Mouse (Mus musculus) G1E (cell line): ENCODE measurements around the gene Rcan2. TPM values are rescaled to one million over a fixed set of nuclear protein-coding genes. Genes with fewer than 3 reads are reported as not detected.

Experiments used
- ATAC-seq: 2 replicates; pipeline ENCODE4 v1.8.0; 2016; ENCODE audit warnings: mild to moderate bottlenecking; ENCODE audit not compliant: insufficient number of reproducible peaks, poor library complexity, low FRiP score, severe bottlenecking; ENCODE audit errors: extremely low read depth
- DNase-seq: peaks from one replicate; pipeline ENCODE4 v3.0.0; 2012; ENCODE audit warnings: low spot score
- H3K27me3 ChIP-seq: 2 replicates; pipeline ENCODE4 v1.6.1; 2012; ENCODE audit warnings: mild to moderate bottlenecking, low read length, inconsistent platforms; ENCODE audit not compliant: insufficient read depth
- H3K36me3 ChIP-seq: replicated peaks from 2 replicates; pipeline ENCODE3; 2012; ENCODE audit warnings: mild to moderate bottlenecking, inconsistent platforms
- H3K4me1 ChIP-seq: 2 replicates; pipeline ENCODE4 v1.6.1; 2012; ENCODE audit warnings: low read depth, low read length, inconsistent platforms, mixed read lengths; ENCODE audit not compliant: insufficient read depth
- H3K4me3 ChIP-seq: 2 replicates; pipeline ENCODE4 v1.5.1; 2012; ENCODE audit warnings: low read depth, mild to moderate bottlenecking, inconsistent platforms, low read length, moderate library complexity, mixed read lengths
- H3K9me3 ChIP-seq: replicated peaks from 2 replicates; pipeline ENCODE4 v1.6.1; 2012; ENCODE audit warnings: inconsistent platforms
- CTCF ChIP-seq: IDR thresholded peaks from 2 replicates; pipeline ENCODE4 v1.5.1; 2012; ENCODE audit warnings: low read depth, low read length, inconsistent platforms, mixed read lengths
- GATA1 ChIP-seq: IDR thresholded peaks from 2 replicates; pipeline ENCODE4 v1.6.1; 2012; ENCODE audit warnings: borderline replicate concordance, low read length, inconsistent platforms, mixed read lengths
- GATA2 ChIP-seq: IDR thresholded peaks from 2 replicates; pipeline ENCODE4 v1.6.1; 2012; ENCODE audit warnings: low read depth, low read length, inconsistent platforms, borderline replicate concordance
- POLR2AphosphoS5 ChIP-seq: IDR thresholded peaks from 2 replicates; pipeline ENCODE4 v1.6.1; 2012; ENCODE audit warnings: low read depth, low read length, inconsistent platforms; ENCODE audit not compliant: insufficient replicate concordance
- TAL1 ChIP-seq: conservative IDR thresholded peaks from 2 replicates; pipeline ENCODE4 v1.6.1; 2012; ENCODE audit warnings: low read depth, low read length, inconsistent platforms, mixed read lengths
- polyA plus RNA-seq: library from polyadenylated mRNA; stranded (reverse); fragments of >175 nt; gene quantifications from 2 replicates; pipeline ENCODE4 v1.2.3, GENCODE M21; 2012
- total RNA-seq, 2 experiments: library from RNA; stranded (forward) in 1 of 2; stranded (reverse) in 1 of 2; fragments of 200-1000 nt in 1 of 2; fragments of >200 nt in 1 of 2; fragmentation: Nextera tagmentation in 1 of 2; gene quantifications; 2 replicates each; pipeline ENCODE4 v1.2.3; 2014 to 2017

Rcan2 gene
- total and polyA plus RNA-seq, 3 experiments: 0.11 TPM; not detected in 2

- Histone ChIP-seq H3K4me1 (no peaks in the 10 kb centered on the region), H3K9me3 (peaks cover 53% of the 10 kb centered on the region), H3K36me3 (no peaks in the 10 kb centered on the region), H3K4me3 (no peak overlapping the region), H3K27me3 (no peaks in the 10 kb centered on the region)
- DNase-seq: no peak
- ATAC-seq: no peak
- TF ChIP-seq POLR2AphosphoS5: no peak
- no peak for TF ChIP-seq CTCF
- no peak for TF ChIP-seq TAL1
- no peak for TF ChIP-seq GATA2
- no peak for TF ChIP-seq GATA1
Observed at GRCm38 (mm10) chr17:43901474-43901873, 100.3 kb downstream of the Rcan2 start.

DNA sequence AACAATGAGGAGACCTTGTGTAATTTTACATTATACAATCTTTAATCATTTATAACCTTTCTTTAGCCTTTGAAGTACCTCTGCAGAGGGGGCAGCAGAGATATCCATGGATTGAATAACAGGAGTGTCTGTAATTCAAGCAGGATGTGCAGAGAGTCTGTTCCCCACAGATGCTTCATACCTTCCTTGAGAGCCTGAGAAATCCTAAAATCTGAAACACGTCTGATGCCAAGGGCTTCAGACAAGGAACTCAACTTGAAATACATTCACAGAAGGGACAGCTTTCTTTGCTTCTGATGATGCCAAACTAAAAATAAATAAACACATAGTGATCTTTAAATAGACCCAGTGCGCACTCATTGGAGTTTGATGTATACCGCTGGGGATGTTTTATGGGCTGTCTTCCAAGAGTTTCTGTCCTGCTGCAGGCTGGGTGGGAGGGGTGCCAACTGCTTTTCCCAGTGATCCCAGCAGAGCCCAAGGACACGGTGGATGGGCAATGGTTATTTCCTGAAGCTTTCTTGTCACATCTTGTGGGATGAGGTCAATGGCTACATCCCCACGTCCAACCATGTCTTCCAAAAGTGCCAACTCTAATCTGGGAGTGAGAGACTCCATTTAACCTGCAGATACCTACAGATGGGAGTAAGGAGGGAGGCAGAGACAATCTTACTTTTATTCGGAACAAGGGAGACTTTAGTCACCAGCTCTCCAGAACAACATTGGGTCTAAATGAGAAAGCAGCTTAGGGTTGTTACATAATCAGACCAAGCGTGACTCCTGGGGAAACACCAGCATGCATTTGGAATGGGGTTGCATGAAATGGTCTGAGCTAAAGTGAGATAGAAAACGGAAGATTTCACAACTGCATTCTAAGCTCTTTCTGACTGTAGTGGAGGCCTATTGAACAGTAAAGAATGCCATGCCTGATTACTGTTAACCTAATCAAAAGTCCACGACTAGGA, 102.9 kb downstream of the Rcan2 start:
- DNase-seq: no peak
- Histone ChIP-seq H3K36me3 (no peaks in the 10 kb centered on the region), H3K4me1 (no peaks in the 10 kb centered on the region), H3K27me3 (no peaks in the 10 kb centered on the region), H3K4me3 (no peak overlapping the region), H3K9me3 (peaks cover 52% of the 10 kb centered on the region)
- no peak for TF ChIP-seq POLR2AphosphoS5
- no peak for TF ChIP-seq GATA2
- TF ChIP-seq TAL1: no peak
- no peak for TF ChIP-seq CTCF
- no peak for TF ChIP-seq GATA1
- ATAC-seq: no peak

GRCm38 (mm10) chr17:43904896-43905295, 103.7 kb downstream of the Rcan2 start:
- peaks cover 53% of the 10 kb centered on the region for H3K9me3 ChIP-seq
- TF ChIP-seq GATA1 (no peak), POLR2AphosphoS5 (no peak), GATA2 (no peak), CTCF (no peak), TAL1 (no peak)
- no peak for ATAC-seq
- H3K4me3 ChIP-seq: no peak overlapping the region
- H3K27me3 ChIP-seq: no peaks in the 10 kb centered on the region
- no peak for DNase-seq
- no peaks in the 10 kb centered on the region for H3K4me1 ChIP-seq
- H3K36me3 ChIP-seq: no peaks in the 10 kb centered on the region

DNA sequence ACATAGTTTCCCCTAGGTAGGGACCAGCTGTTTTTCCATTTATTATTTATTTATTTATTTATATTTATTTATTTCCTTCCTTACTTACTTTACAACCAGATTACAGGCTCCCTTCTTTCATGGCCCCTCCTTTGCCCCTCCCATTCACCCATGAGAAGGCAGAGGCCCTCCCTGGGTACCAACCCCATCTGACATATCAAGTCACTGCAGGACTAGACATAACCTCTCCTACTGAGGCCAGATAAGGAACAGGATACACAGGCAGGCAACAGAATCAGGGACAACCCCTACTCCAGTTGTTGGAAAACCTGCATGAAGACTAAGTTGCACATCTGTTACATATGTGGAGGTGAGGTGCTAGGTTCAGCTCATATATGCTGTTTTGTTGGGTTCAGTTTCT, 105.6 kb downstream of the Rcan2 start:
- TF ChIP-seq CTCF (no peak), GATA1 (no peak)
- ATAC-seq: no peak

GRCm38 (mm10) chr17:43916128-43916527, 115.0 kb downstream of the Rcan2 start:
- Histone ChIP-seq H3K4me3 (no peak overlapping the region), H3K4me1 (no peaks in the 10 kb centered on the region), H3K27me3 (no peaks in the 10 kb centered on the region), H3K36me3 (no peaks in the 10 kb centered on the region), H3K9me3 (peaks cover 23% of the 10 kb centered on the region)
- no peak for DNase-seq
- no peak for ATAC-seq
- no peak for TF ChIP-seq GATA1
- no peak for TF ChIP-seq GATA2
- no peak for TF ChIP-seq TAL1
- TF ChIP-seq CTCF: no peak
- TF ChIP-seq POLR2AphosphoS5: no peak

More for the DNA sequence above, 105.6 kb downstream of the Rcan2 start:
- no peaks in the 10 kb centered on the region for H3K36me3 ChIP-seq
- H3K4me3 ChIP-seq: no peak overlapping the region
- H3K9me3 ChIP-seq: peaks cover 61% of the 10 kb centered on the region
- no peaks in the 10 kb centered on the region for H3K4me1 ChIP-seq
- H3K27me3 ChIP-seq: no peaks in the 10 kb centered on the region
- no peak for DNase-seq

- TF ChIP-seq GATA1 (no peak), GATA2 (no peak), TAL1 (no peak), POLR2AphosphoS5 (no peak), CTCF (no peak)
- Histone ChIP-seq H3K4me3 (no peak overlapping the region), H3K9me3 (peaks cover 26% of the 10 kb centered on the region), H3K27me3 (no peaks in the 10 kb centered on the region), H3K4me1 (no peaks in the 10 kb centered on the region), H3K36me3 (no peaks in the 10 kb centered on the region)
- ATAC-seq (no peak), DNase-seq (no peak)
Observed at GRCm38 (mm10) chr17:43917143-43917542, 116.0 kb downstream of the Rcan2 start.
